Comparison of ENCODE assay signal across 9 mouse cellular contexts in the genomic region with DNA sequence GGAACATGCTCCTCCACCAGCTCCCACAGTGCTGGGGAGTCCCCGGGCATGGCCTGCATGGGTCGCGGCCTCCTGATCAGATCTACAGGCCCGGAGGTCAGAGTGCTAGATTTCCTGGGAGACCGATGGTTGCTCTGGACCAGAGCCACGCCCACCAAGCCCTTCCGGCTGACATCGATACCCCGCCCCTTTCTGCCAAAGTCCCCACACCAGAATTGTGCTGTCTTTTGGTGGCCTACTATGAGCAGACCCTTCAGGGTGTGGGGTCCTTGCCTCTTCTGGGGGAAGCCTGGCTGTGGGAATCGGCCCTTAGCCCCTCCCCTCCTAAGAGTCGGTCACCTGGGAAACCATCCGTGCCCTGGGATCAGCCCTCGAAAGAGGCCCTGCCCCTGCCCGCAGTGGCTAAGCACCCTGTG. TPM values are rescaled to one million over a fixed set of nuclear protein-coding genes. Genes with fewer than 3 reads are reported as not detected.
DNase-seq lines count a peak whose midpoint lies in the region; ATAC-seq and TF ChIP-seq lines count a peak whose summit lies in the region.
"Had no signal": no experiment of that assay in that cellular context is flagged by ENCODE, and none has a peak within 500 bp of the region (broad histone marks: within the 10 kb centered on the region; RNA-seq: fewer than 3 reads in every experiment).

A gene (minus strand): TSS at position 87 of the 416 bp plus-strand sequence.

- peak within 1 kb of the TSS; percentile 42 for H3K4me2 ChIP-seq in embryonic facial prominence, embryonic 12.5 days (replicated peaks)
- peak within 1 kb of the TSS; percentile 53 for H3K4me2 ChIP-seq in kidney, embryonic 14.5 days (replicated peaks; ENCODE audit: low read depth, low read length)

- intact Hi-C loops in gastrocnemius, adult 2 months (cut with DNase I), result no loop called here

- H3K27me3 ChIP-seq in G1E (ENCODE audit: insufficient read depth, low read length), result peaks cover 68% of the 10 kb centered on the region
- H3K27me3 ChIP-seq in embryonic facial prominence, embryonic 12.5 days, result no peaks in the 10 kb centered on the region; the same call in 1 of the 2 replicates
- no peaks in the 10 kb centered on the region for H3K27me3 ChIP-seq in kidney, embryonic 14.5 days (ENCODE audit: control insufficient read depth, insufficient read depth, low read length)
- H3K27me3 ChIP-seq in thymus, adult 2 months (ENCODE audit: control insufficient read depth, insufficient read depth, low read length), result no peaks in the 10 kb centered on the region

- no peak for DNase-seq in G1E (ENCODE audit: low spot score)
- peak; percentile 17 for DNase-seq in lung, postnatal 14 days
- no peak for DNase-seq in frontal cortex, postnatal 25 days (ENCODE audit: low spot score in 2 of 2)
- no peak for DNase-seq in gastrocnemius, adult 2 months
- DNase-seq in gastrocnemius, adult 18-20 months (ENCODE audit: low spot score), result no peak
- DNase-seq in thymus, adult 2 months, result no peak

- no peak for TF ChIP-seq CTCF in G1E (IDR thresholded peaks at IDR 0.05; ENCODE audit: low read depth, low read length)
- TF ChIP-seq CTCF in gastrocnemius, adult 2 months (IDR thresholded peaks at IDR 0.05), result no peak
- TF ChIP-seq CTCF in thymus, adult 2 months (IDR thresholded peaks at IDR 0.05; ENCODE audit: borderline replicate concordance, control insufficient read depth, extremely low read depth, insufficient read depth, low read length, poor library complexity), result no peak

- peaks cover 4% of the 10 kb centered on the region for H3K36me3 ChIP-seq in G1E (replicated peaks)
- peaks cover 34% of the 10 kb centered on the region for H3K36me3 ChIP-seq in embryonic facial prominence, embryonic 12.5 days
- H3K36me3 ChIP-seq in kidney, embryonic 14.5 days (ENCODE audit: control insufficient read depth, insufficient read depth, low read length), result peaks cover 21% of the 10 kb centered on the region; the same call in 1 of the 2 replicates
- H3K36me3 ChIP-seq in thymus, adult 2 months (ENCODE audit: control insufficient read depth, insufficient read depth, low read length), result no peaks in the 10 kb centered on the region

- H3K27ac ChIP-seq in embryonic facial prominence, embryonic 12.5 days, result no peak within 1 kb of the TSS
- no peak within 1 kb of the TSS for H3K27ac ChIP-seq in kidney, embryonic 14.5 days (ENCODE audit: low read depth, low read length)
- no peak within 1 kb of the TSS for H3K27ac ChIP-seq in gastrocnemius, adult 2 months
- no peak within 1 kb of the TSS for H3K27ac ChIP-seq in thymus, adult 2 months (ENCODE audit: control insufficient read depth, insufficient read depth, low read length)

- peaks cover 17% of the 10 kb centered on the region for H3K4me1 ChIP-seq in G1E (ENCODE audit: insufficient read depth, low read depth, low read length)
- peaks cover 17% of the 10 kb centered on the region for H3K4me1 ChIP-seq in embryonic facial prominence, embryonic 12.5 days
- peaks cover 17% of the 10 kb centered on the region for H3K4me1 ChIP-seq in kidney, embryonic 14.5 days (ENCODE audit: control insufficient read depth, insufficient read depth, low read length)
- no peaks in the 10 kb centered on the region; the same call in 1 of the 2 replicates for H3K4me1 ChIP-seq in thymus, adult 2 months (replicated peaks; ENCODE audit: control insufficient read depth, insufficient read depth, low read length)

- peak within 1 kb of the TSS; percentile 29; the same call in 1 of the 2 replicates for H3K9ac ChIP-seq in embryonic facial prominence, embryonic 12.5 days
- peak within 1 kb of the TSS; percentile 51; the same call in 1 of the 2 replicates for H3K9ac ChIP-seq in kidney, embryonic 14.5 days (ENCODE audit: low read depth, low read length)

- peak within 1 kb of the TSS; percentile 11; the same call in 1 of the 2 replicates for H3K4me3 ChIP-seq in G1E (ENCODE audit: low read depth, low read length)
- no peak within 1 kb of the TSS for H3K4me3 ChIP-seq in embryonic facial prominence, embryonic 12.5 days
- peak within 1 kb of the TSS; percentile 25 for H3K4me3 ChIP-seq in kidney, embryonic 14.5 days (ENCODE audit: low read length)
- H3K4me3 ChIP-seq in gastrocnemius, adult 2 months, result no peak within 1 kb of the TSS
- no peak within 1 kb of the TSS for H3K4me3 ChIP-seq in thymus, adult 2 months (ENCODE audit: control insufficient read depth, insufficient read depth, low read length)

- WGBS in embryonic facial prominence, embryonic 12.5 days, result 6% methylated on average over 14 of the region's 14 CpGs
- WGBS in kidney, embryonic 14.5 days, result 4% methylated on average over 14 of the region's 14 CpGs
- WGBS in thymus, adult 2 months, result 48% methylated on average over 14 of the region's 14 CpGs

- ATAC-seq in G1E (ENCODE audit: extremely low read depth, insufficient number of reproducible peaks, low FRiP score, poor library complexity, severe bottlenecking), result no peak
- no peak for ATAC-seq in embryonic facial prominence, embryonic 12.5 days (ENCODE audit: insufficient number of reproducible peaks, insufficient read depth, low FRiP score, low TSS enrichment)
- ATAC-seq in kidney, embryonic 14.5 days (ENCODE audit: low FRiP score, low TSS enrichment), result peak; percentile 41; the same call in 1 of the 2 replicates

- no peaks in the 10 kb centered on the region for H3K9me3 ChIP-seq in G1E (replicated peaks)
- H3K9me3 ChIP-seq in embryonic facial prominence, embryonic 12.5 days, result no peaks in the 10 kb centered on the region
- H3K9me3 ChIP-seq in kidney, embryonic 14.5 days (ENCODE audit: control insufficient read depth, low read length), result no peaks in the 10 kb centered on the region

- TF ChIP-seq POLR2A in thymus, adult 2 months (IDR thresholded peaks at IDR 0.05; ENCODE audit: control insufficient read depth, extremely low read depth, insufficient read depth, low read length, poor library complexity), result no peak

RNA-seq across cellular contexts. Expression of the gene that starts here (rescaled TPM):
- not detected in 2 replicates for total RNA-seq in G1E (2014; fragmentation: Nextera tagmentation)
- total RNA-seq in G1E (2017), result 0.52 TPM in 1 of 2 replicates, not detected in the other
- not detected in 2 replicates for polyA plus RNA-seq in G1E (2012)
- 1.8 and 2.3 TPM in 2 replicates for polyA plus RNA-seq in embryonic facial prominence, embryonic 12.5 days (2016; fragmentation: Nextera tagmentation; extraction: Ambion mirVana)
- 1.8 and 2.0 TPM in 2 replicates for polyA plus RNA-seq in kidney, embryonic 14.5 days (2014; fragmentation: Nextera tagmentation; extraction: Ambion mirVana)
- under 1 TPM in 1 of 2 experiments, not detected in 1; 0.08 TPM for total RNA-seq in gastrocnemius, adult 2 months (2021)
- total RNA-seq in gastrocnemius, adult 18-20 months (2021), result under 1 TPM in 1 of 2 experiments, not detected in 1; 0.52 TPM
- polyA plus RNA-seq in thymus, adult 2 months (2012; rRNA removed), result 0.51 and 0.81 TPM in 2 replicates
- total RNA-seq: neutrophil, adult 5-6 weeks had no signal

Comparison
In these comparisons a context has a peak if more than half of its experiments do, and no peak if none do; other contexts are left out.
1. H3K4me3 ChIP-seq: peak in G1E (single experiment) and kidney, embryonic 14.5 days (single experiment); none in embryonic facial prominence, embryonic 12.5 days (single experiment), gastrocnemius, adult 2 months (single experiment) and thymus, adult 2 months (single experiment).